18 mouse cellular contexts compared by ENCODE assay signal in the genomic region with DNA sequence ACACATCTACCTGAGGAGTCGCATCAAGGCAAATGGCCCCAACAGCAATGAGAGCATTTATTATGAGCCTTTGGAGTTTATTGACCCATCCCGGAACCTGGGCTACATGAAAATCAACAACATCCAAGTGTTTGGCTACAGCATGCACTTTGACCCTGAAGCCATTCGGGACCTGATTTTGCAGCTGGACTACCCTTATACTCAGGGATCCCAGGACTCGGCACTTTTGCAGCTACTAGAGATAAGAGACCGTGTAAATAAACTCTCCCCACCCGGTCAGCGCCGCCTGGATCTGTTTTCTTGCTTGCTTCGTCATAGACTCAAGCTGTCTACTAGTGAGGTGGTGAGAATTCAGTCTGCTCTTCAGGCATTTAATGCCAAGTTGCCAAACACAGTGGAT.
DNase-seq lines count a peak whose midpoint lies in the region; ATAC-seq and TF ChIP-seq lines count a peak whose summit lies in the region.
"Had no signal": no experiment of that assay in that cellular context is flagged by ENCODE, and none has a peak within 500 bp of the region (broad histone marks: within the 10 kb centered on the region; RNA-seq: fewer than 3 reads in every experiment).

No protein-coding gene starts in this region.

- no peaks in the 10 kb centered on the region for H3K27me3 ChIP-seq in heart, embryonic 10.5 days (ENCODE audit: insufficient read depth, poor library complexity, severe bottlenecking)
- no peaks in the 10 kb centered on the region for H3K27me3 ChIP-seq in intestine, postnatal 0 days (replicated peaks; ENCODE audit: control insufficient read depth, insufficient read depth, low read length)
- H3K27me3 ChIP-seq in liver, postnatal 0 days (ENCODE audit: insufficient read depth, low read length): no peaks in the 10 kb centered on the region
- H3K27me3 ChIP-seq: forebrain, embryonic 13.5 days; heart, embryonic 13.5 days; hindbrain, embryonic 15.5 days had no signal

- no peaks in the 10 kb centered on the region for H3K36me3 ChIP-seq in heart, embryonic 10.5 days
- no peaks in the 10 kb centered on the region for H3K36me3 ChIP-seq in intestine, postnatal 0 days (ENCODE audit: control insufficient read depth, insufficient read depth)
- no peaks in the 10 kb centered on the region for H3K36me3 ChIP-seq in liver, postnatal 0 days (replicated peaks; ENCODE audit: insufficient read depth, low read length)
- H3K36me3 ChIP-seq: embryonic facial prominence, embryonic 10.5 days; heart, embryonic 13.5 days; hindbrain, embryonic 15.5 days had no signal

- TF ChIP-seq EP300 in liver, postnatal 0 days (IDR thresholded peaks at IDR 0.05; ENCODE audit: low read depth): no peak

- no peaks in the 10 kb centered on the region for H3K9me3 ChIP-seq in heart, embryonic 10.5 days
- H3K9me3 ChIP-seq in intestine, postnatal 0 days (ENCODE audit: control insufficient read depth): no peaks in the 10 kb centered on the region
- peaks cover 3% of the 10 kb centered on the region; the same call in 1 of the 2 replicates for H3K9me3 ChIP-seq in liver, postnatal 0 days (ENCODE audit: low read length)
- H3K9me3 ChIP-seq: forebrain, embryonic 13.5 days; heart, embryonic 13.5 days; hindbrain, embryonic 15.5 days had no signal

- peak overlapping the region; percentile 30 for H3K4me2 ChIP-seq in intestine, postnatal 0 days (replicated peaks; ENCODE audit: low read depth)
- H3K4me2 ChIP-seq in liver, postnatal 0 days (ENCODE audit: low read depth, low read length): peak overlapping the region; percentile 42
- H3K4me2 ChIP-seq: forebrain, embryonic 13.5 days; heart, embryonic 13.5 days; hindbrain, embryonic 15.5 days had no signal

- H3K4me1 ChIP-seq in heart, embryonic 10.5 days: no peaks in the 10 kb centered on the region
- H3K4me1 ChIP-seq in intestine, postnatal 0 days (replicated peaks; ENCODE audit: control insufficient read depth, insufficient read depth, low read length): no peaks in the 10 kb centered on the region
- no peaks in the 10 kb centered on the region for H3K4me1 ChIP-seq in liver, postnatal 0 days (ENCODE audit: insufficient read depth)
- H3K4me1 ChIP-seq: embryonic facial prominence, embryonic 10.5 days; forebrain, embryonic 13.5 days; heart, embryonic 13.5 days; hindbrain, embryonic 15.5 days had no signal

- TF ChIP-seq CTCF in intestine, postnatal 0 days (IDR thresholded peaks at IDR 0.05; ENCODE audit: low read depth): no peak
- TF ChIP-seq CTCF in liver, postnatal 0 days (IDR thresholded peaks at IDR 0.05; ENCODE audit: low read depth): no peak

- DNase-seq in heart, embryonic 10.5 days (ENCODE audit: low spot score): peak; percentile 66
- DNase-seq in heart, adult 11 months: no peak
- peak; percentile 14 for DNase-seq in liver, postnatal 0 days
- no peak for DNase-seq in thymus, postnatal 4 days
- no peak for DNase-seq in kidney, postnatal 10 days
- DNase-seq in thymus, postnatal 10 days (ENCODE audit: low spot score in 2 of 2): no peak
- DNase-seq: adrenal gland, postnatal 14 days; cerebellum, adult 11-12 months; cerebellum, adult 9-11 months; cerebellum, postnatal 36 days; forebrain, postnatal 0 days; gastrocnemius, postnatal 14 days; heart, postnatal 36 days had no signal

- 51% methylated on average over 9 of the region's 9 CpGs for WGBS in heart, embryonic 10.5 days
- WGBS in intestine, postnatal 0 days: 20% methylated on average over 9 of the region's 9 CpGs
- 50% methylated on average over 9 of the region's 9 CpGs for WGBS in liver, postnatal 0 days (ENCODE audit: insufficient replicate concordance)

- no peak overlapping the region for H3K27ac ChIP-seq in heart, embryonic 10.5 days
- H3K27ac ChIP-seq in intestine, postnatal 0 days (ENCODE audit: low read depth, low read length): no peak overlapping the region
- no peak overlapping the region for H3K27ac ChIP-seq in liver, postnatal 0 days (ENCODE audit: low read depth)
- H3K27ac ChIP-seq: embryonic facial prominence, embryonic 10.5 days; forebrain, embryonic 13.5 days; heart, embryonic 13.5 days; hindbrain, embryonic 15.5 days had no signal

- peak; percentile 60 for ATAC-seq in intestine, postnatal 0 days
- ATAC-seq in liver, postnatal 0 days: peak; percentile 69; the same call in 1 of the 2 replicates
- ATAC-seq: forebrain, embryonic 13.5 days; forebrain, postnatal 0 days had no signal

- H3K4me3 ChIP-seq in heart, embryonic 10.5 days: no peak overlapping the region
- H3K4me3 ChIP-seq in intestine, postnatal 0 days (ENCODE audit: low read depth, low read length): no peak overlapping the region
- H3K4me3 ChIP-seq in liver, postnatal 0 days (ENCODE audit: low read depth, low read length): no peak overlapping the region
- H3K4me3 ChIP-seq: embryonic facial prominence, embryonic 10.5 days; forebrain, embryonic 13.5 days; heart, embryonic 13.5 days; hindbrain, embryonic 15.5 days had no signal

- H3K9ac ChIP-seq in intestine, postnatal 0 days (ENCODE audit: low read depth, low read length): no peak overlapping the region
- H3K9ac ChIP-seq in liver, postnatal 0 days (replicated peaks): no peak overlapping the region
- H3K9ac ChIP-seq: forebrain, embryonic 13.5 days; forebrain, postnatal 0 days; heart, embryonic 13.5 days; hindbrain, embryonic 15.5 days had no signal

Comparison
In these comparisons a context has a peak if more than half of its experiments do, and no peak if none do; other contexts are left out.
1. DNase-seq: peak in heart, embryonic 10.5 days (single experiment) and liver, postnatal 0 days (single experiment); none in heart, adult 11 months (single experiment), thymus, postnatal 4 days (single experiment), kidney, postnatal 10 days (single experiment) and thymus, postnatal 10 days (0 of 2).